Mouse (Mus musculus) CH12.LX (cell line): Measurements from ENCODE around the gene Ptprf. TPM values are rescaled to one million over a fixed set of nuclear protein-coding genes. Genes with fewer than 3 reads are reported as not detected.

Experiments used
- DNase-seq: peaks from one replicate; pipeline ENCODE4 v3.0.0-alpha.2; 2013; ENCODE audit errors: extremely low read depth
- H3K27ac ChIP-seq: 2 replicates; pipeline ENCODE4 v1.5.1; 2012; ENCODE audit warnings: low read depth, mild to moderate bottlenecking, control low read depth, moderate library complexity; ENCODE audit not compliant: insufficient read depth
- H3K27me3 ChIP-seq: replicated peaks from 2 replicates; pipeline ENCODE3; 2012; ENCODE audit warnings: inconsistent platforms
- H3K36me3 ChIP-seq, 2 experiments: replicated peaks in 1 of 2; 2 replicates each; pipeline versions ENCODE3 to v1.6.1; 2012; ENCODE audit warnings: inconsistent platforms in 1 of 2, low read length in 1 of 2, mild to moderate bottlenecking in 1 of 2, mixed read lengths in 1 of 2, moderate library complexity in 1 of 2; ENCODE audit not compliant: control insufficient read depth in 1 of 2, insufficient read depth in 1 of 2
- H3K4me1 ChIP-seq, 2 experiments: 2 replicates each; pipeline ENCODE4 v1.6.1; 2012; ENCODE audit warnings: inconsistent platforms in 1 of 2, moderate library complexity in 1 of 2; ENCODE audit not compliant: insufficient read depth in 2 of 2, control insufficient read depth in 1 of 2
- H3K4me2 ChIP-seq: 2 replicates; pipeline ENCODE4 v1.6.1; 2012; ENCODE audit warnings: low read depth, mild to moderate bottlenecking, control low read depth; ENCODE audit not compliant: poor library complexity, insufficient read depth, severe bottlenecking
- H3K4me3 ChIP-seq, 3 experiments: fragments of 150-350 bp in 1 of 3; sonication (generic) in 1 of 3; replicated peaks in 1 of 3; 2 replicates each; pipeline versions ENCODE3 to v1.5.1; 2011 to 2012; ENCODE audit warnings: low read depth in 2 of 3, low read length in 2 of 3, mild to moderate bottlenecking in 2 of 3, moderate library complexity in 2 of 3, control low read depth in 1 of 3, improper control_type of control experiment in 1 of 3, inconsistent platforms in 1 of 3, mixed read lengths in 1 of 3; ENCODE audit not compliant: poor library complexity in 1 of 3
- H3K79me2 ChIP-seq: replicated peaks from 2 replicates; pipeline ENCODE4 v1.6.1; 2012; ENCODE audit warnings: mild to moderate bottlenecking, moderate library complexity; ENCODE audit not compliant: control insufficient read depth, poor library complexity, insufficient read depth, severe bottlenecking; ENCODE audit errors: extremely low read depth
- H3K9ac ChIP-seq: 2 replicates; pipeline ENCODE4 v1.6.1; 2012; ENCODE audit warnings: low read depth, mild to moderate bottlenecking, control low read depth, moderate library complexity; ENCODE audit not compliant: insufficient read depth
- H3K9me3 ChIP-seq: replicated peaks from 2 replicates; pipeline ENCODE3; 2012; ENCODE audit warnings: low read length, inconsistent platforms, mixed read lengths
- CTCF ChIP-seq, 2 experiments: IDR thresholded peaks in 1 of 2; conservative IDR thresholded peaks in 1 of 2; 2 replicates each; pipeline ENCODE4 v1.5.1; 2011 to 2012; ENCODE audit warnings: low read depth in 2 of 2, low read length in 2 of 2, improper control_type of control experiment in 1 of 2, inconsistent platforms in 1 of 2, mild to moderate bottlenecking in 1 of 2, moderate library complexity in 1 of 2
- ETS1 ChIP-seq: conservative IDR thresholded peaks from 2 replicates; pipeline ENCODE4 v1.6.1; 2012; ENCODE audit warnings: low read depth, mild to moderate bottlenecking, inconsistent platforms, low read length, improper control_type of control experiment, moderate library complexity
- MAFK ChIP-seq: IDR thresholded peaks from 2 replicates; pipeline ENCODE4 v1.6.1; 2011; ENCODE audit warnings: low read length, improper control_type of control experiment; ENCODE audit not compliant: insufficient replicate concordance
- POLR2A ChIP-seq: IDR thresholded peaks from 2 replicates; pipeline ENCODE4 v1.6.1; 2011; ENCODE audit warnings: low read depth, mild to moderate bottlenecking, improper control_type of control experiment, low read length
- RAD21 ChIP-seq: IDR thresholded peaks from 2 replicates; pipeline ENCODE4 v1.6.1; 2011; ENCODE audit warnings: low read depth, mild to moderate bottlenecking, low read length, improper control_type of control experiment, moderate library complexity
- SMC3 ChIP-seq: IDR thresholded peaks from 2 replicates; pipeline ENCODE4 v1.6.1; 2011; ENCODE audit warnings: low read depth, low read length, improper control_type of control experiment
- USF2 ChIP-seq: conservative IDR thresholded peaks from 2 replicates; pipeline ENCODE4 v1.6.1; 2011; ENCODE audit warnings: low read depth, low read length, improper control_type of control experiment
- dilution Hi-C: fragments of 300-500 bp; cut with MboI; formaldehyde crosslinking; loops from 2 replicates; pipeline ENCODE4 v1.14.3; 2020; ENCODE audit warnings: low sequenced_read_pairs; ENCODE audit not compliant: extremely low pct_unique_long_range_greater_than_20kb, extremely low pct_ligation_motif_present
- in situ Hi-C: fragments of 300-500 bp; cut with MboI; formaldehyde crosslinking; loops from 3 replicates; pipeline ENCODE4 v1.14.3; 2019; ENCODE audit warnings: low sequenced_read_pairs, low pct_ligation_motif_present, low pct_unique_long_range_greater_than_20kb, mixed read lengths
- polyA plus RNA-seq: library from polyadenylated mRNA; unstranded; fragments of >175 nt; gene quantifications from 2 replicates; pipeline ENCODE4 v1.2.1, GENCODE M21; 2012; ENCODE audit warnings: low read depth; ENCODE audit not compliant: insufficient read length
- total RNA-seq, 2 experiments: library from RNA; depleted of rRNA; stranded (reverse); fragments of 300-350 nt in 1 of 2; fragments of >200 nt in 1 of 2; gene quantifications; 2 replicates each; pipeline ENCODE4 v1.2.3; 2012 to 2014

The Ptprf gene
- total and polyA plus RNA-seq, 3 experiments = 0.11 to 0.21 TPM; not detected in 1

DNA sequence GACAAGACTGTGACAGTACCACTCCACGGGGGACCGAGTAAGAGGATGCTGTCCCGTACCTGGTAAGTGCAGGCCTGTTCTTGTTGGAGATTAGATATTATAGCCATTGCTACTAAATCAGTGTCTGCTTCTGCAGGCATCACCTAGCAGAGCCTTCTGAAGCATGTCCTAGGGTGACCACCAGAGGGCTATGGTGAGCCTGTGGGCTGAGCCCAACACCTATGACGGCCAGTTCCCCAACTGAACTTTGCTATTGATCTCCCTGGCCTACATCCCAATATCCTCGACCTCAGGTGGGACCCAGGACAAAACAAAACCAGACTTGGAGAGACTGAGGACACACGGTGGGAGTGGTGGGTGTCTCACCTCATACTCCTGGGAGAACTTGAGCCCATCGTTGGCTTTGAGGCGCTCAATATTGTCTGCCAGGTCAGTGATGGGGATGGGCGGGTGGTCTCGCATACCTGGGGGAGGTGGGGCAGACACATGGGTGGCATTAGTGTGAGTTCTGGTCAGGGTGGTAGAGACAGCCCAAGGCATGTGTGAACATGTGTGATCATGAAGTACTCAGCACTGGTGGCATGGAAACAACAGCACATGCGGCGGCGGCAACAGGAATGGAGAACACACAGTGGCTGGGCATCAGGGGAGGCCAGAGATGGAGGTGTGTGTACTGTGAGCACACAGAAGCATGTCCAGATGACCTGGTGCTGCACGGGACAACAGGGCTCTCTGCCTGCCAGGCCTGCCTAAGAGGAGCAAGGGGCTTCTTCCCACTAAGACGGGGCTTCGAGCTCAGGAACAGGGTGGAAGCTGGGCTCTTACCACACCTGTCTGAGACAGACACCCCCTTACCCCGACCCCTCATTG, 74.2 kb downstream of the Ptprf start:
- in situ Hi-C loops = no loop called here
- Histone ChIP-seq H3K36me3 (no peaks in the 10 kb centered on the region), H3K79me2 (no peaks in the 10 kb centered on the region), H3K27me3 (peaks cover 77% of the 10 kb centered on the region), H3K9ac (no peak overlapping the region), H3K9me3 (no peaks in the 10 kb centered on the region), H3K27ac (no peak overlapping the region)
- TF ChIP-seq CTCF (conservative IDR thresholded peaks at IDR 0.05 in 1 of 2, IDR thresholded peaks at IDR 0.05 in 1 of 2; ENCODE audit: low read depth in 2 of 2, low read length in 2 of 2) (peak; percentile 80 to 88), SMC3 (peak; percentile 88), USF2 (no peak), RAD21 (peak; percentile 67), POLR2A (no peak)
- TF ChIP-seq, all 38 proteins: peak for 3
- dilution Hi-C loops = no loop called here
- no peak overlapping the region for H3K4me2 ChIP-seq
- peak; percentile 54 for DNase-seq
- H3K4me1 ChIP-seq = peaks cover 3 to 12% of the 10 kb centered on the region in 2 experiments
- no peak overlapping the region for H3K4me3 ChIP-seq

DNA sequence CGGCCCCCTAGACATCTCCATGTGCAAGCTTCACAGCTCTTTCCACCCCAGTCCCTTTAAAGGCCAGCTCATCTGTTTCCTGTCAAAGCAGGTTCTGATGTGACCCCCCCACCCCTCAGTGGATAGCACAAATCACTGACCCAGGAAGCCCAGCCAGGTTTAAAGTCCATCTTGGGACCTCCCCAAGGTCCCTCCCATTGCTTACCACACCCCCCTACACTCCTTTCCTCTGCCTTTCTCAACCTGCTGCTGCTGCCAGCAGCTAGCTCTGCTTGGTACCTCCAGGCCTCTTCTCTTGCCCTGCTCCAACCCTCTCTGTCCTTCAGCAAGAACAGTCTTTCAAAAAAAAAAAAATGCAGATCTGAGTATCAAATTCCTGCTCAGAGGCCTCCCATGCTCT, 76.3 kb downstream of the Ptprf start:
- Histone ChIP-seq H3K9me3 (no peaks in the 10 kb centered on the region), H3K27ac (no peak overlapping the region), H3K4me3 (no peak overlapping the region), H3K4me2 (no peak overlapping the region), H3K79me2 (no peaks in the 10 kb centered on the region), H3K4me1 (peaks cover 3 to 12% of the 10 kb centered on the region in 2 experiments), H3K9ac (no peak overlapping the region), H3K36me3 (no peaks in the 10 kb centered on the region), H3K27me3 (peaks cover 68% of the 10 kb centered on the region)
- no peak for DNase-seq
- in situ Hi-C loops (no loop called here), dilution Hi-C loops (no loop called here)
- TF ChIP-seq POLR2A = no peak

GRCm38 (mm10) chr4:118206918-118207640, 84.1 kb downstream of the Ptprf start:
- dilution Hi-C loops = no loop called here
- no peak overlapping the region for H3K27ac ChIP-seq
- H3K4me1 ChIP-seq = peaks cover 0 to under 1% of the 10 kb centered on the region in 2 experiments; a peak in 1 of 4 replicates
- TF ChIP-seq CTCF (conservative IDR thresholded peaks at IDR 0.05 in 1 of 2, IDR thresholded peaks at IDR 0.05 in 1 of 2; ENCODE audit: low read depth in 2 of 2, low read length in 2 of 2) (peak in 1 of 2 experiments; percentile 29; a peak in 2 of 4 replicates), MAFK (no peak), SMC3 (no peak), ETS1 (no peak)
- H3K4me3 ChIP-seq = no peak overlapping the region
- in situ Hi-C loops = no loop called here
- peak; percentile 3 for DNase-seq
- H3K79me2 ChIP-seq = no peaks in the 10 kb centered on the region
- H3K27me3 ChIP-seq = peaks cover 23% of the 10 kb centered on the region
- H3K9ac ChIP-seq = no peak overlapping the region
- H3K4me2 ChIP-seq = no peak overlapping the region
- no peaks in the 10 kb centered on the region for H3K36me3 ChIP-seq
- no peaks in the 10 kb centered on the region for H3K9me3 ChIP-seq
